Mouse (Mus musculus) lung, postnatal 0 days (tissue): Measurements from ENCODE around the gene Setd1b. TPM values are rescaled to one million over a fixed set of nuclear protein-coding genes. Genes with fewer than 3 reads are reported as not detected.

Experiments used
- ATAC-seq: fragments of 200-750 bp; cut with Nextera tagmentation; 2 replicates; pipeline ENCODE4 v1.8.0; 2017; ENCODE audit warnings: moderate library complexity
- DNase-seq: peaks from one replicate; pipeline ENCODE4 v3.0.0-alpha.2; 2016; ENCODE audit warnings: low spot score
- H3K27ac ChIP-seq: fragments of 300-500 bp; sonication (generic); 2 replicates; pipeline ENCODE4 v1.5.1; 2014; ENCODE audit warnings: antibody characterized with exemption, mild to moderate bottlenecking, low read length, mixed read lengths
- H3K27me3 ChIP-seq: fragments of 300-500 bp; sonication (generic); replicated peaks from 2 replicates; pipeline ENCODE4 v1.6.1; 2014; ENCODE audit warnings: low read length, mixed read lengths; ENCODE audit not compliant: insufficient read depth
- H3K36me3 ChIP-seq: fragments of 300-500 bp; sonication (generic); 2 replicates; pipeline ENCODE4 v1.6.1; 2014; ENCODE audit warnings: low read length, mixed read lengths; ENCODE audit not compliant: insufficient read depth
- H3K4me1 ChIP-seq: fragments of 300-500 bp; sonication (generic); 2 replicates; pipeline ENCODE4 v1.6.1; 2014; ENCODE audit warnings: antibody characterized with exemption, low read depth, low read length, mixed read lengths; ENCODE audit not compliant: insufficient read depth
- H3K4me2 ChIP-seq: fragments of 300-500 bp; sonication (generic); replicated peaks from 2 replicates; pipeline ENCODE4 v1.6.1; 2014; ENCODE audit warnings: low read depth, mild to moderate bottlenecking, low read length, moderate library complexity, mixed read lengths
- H3K4me3 ChIP-seq: fragments of 300-500 bp; sonication (generic); 2 replicates; pipeline ENCODE4 v1.5.1; 2014; ENCODE audit warnings: low read depth, low read length
- H3K9ac ChIP-seq: fragments of 300-500 bp; sonication (generic); replicated peaks from 2 replicates; pipeline ENCODE4 v1.6.1; 2014; ENCODE audit warnings: low read depth, mild to moderate bottlenecking
- H3K9me3 ChIP-seq: fragments of 300-500 bp; sonication (generic); 2 replicates; pipeline ENCODE4 v1.6.1; 2016; ENCODE audit warnings: low read length, mixed read lengths
- CTCF ChIP-seq: IDR thresholded peaks from 2 replicates; pipeline ENCODE4 v1.5.1; 2016; ENCODE audit warnings: antibody characterized with exemption, mild to moderate bottlenecking
- EP300 ChIP-seq: IDR thresholded peaks from 2 replicates; pipeline ENCODE4 v1.6.1; 2016; ENCODE audit warnings: antibody characterized with exemption, mild to moderate bottlenecking, control low read depth
- WGBS: fragments of 180-500 bp; shearing (Covaris S2); extraction: QIAGEN DNeasy Blood & Tissue Kit; methylation state at CpG from one replicate; pipeline ENCODE4 v1.1.7; 2014; 5-methylcytosine and 5-hydroxymethylcytosine counted together
- polyA plus RNA-seq: library from polyadenylated mRNA; unstranded; fragments of >200 nt; fragmentation: Nextera tagmentation; extraction: Ambion mirVana; gene quantifications from 2 replicates; pipeline ENCODE4 v1.2.1, GENCODE M21; 2015

The Setd1b gene
- polyA plus RNA-seq, 1 experiment from 2014 or later, result 6.2 TPM

DNA sequence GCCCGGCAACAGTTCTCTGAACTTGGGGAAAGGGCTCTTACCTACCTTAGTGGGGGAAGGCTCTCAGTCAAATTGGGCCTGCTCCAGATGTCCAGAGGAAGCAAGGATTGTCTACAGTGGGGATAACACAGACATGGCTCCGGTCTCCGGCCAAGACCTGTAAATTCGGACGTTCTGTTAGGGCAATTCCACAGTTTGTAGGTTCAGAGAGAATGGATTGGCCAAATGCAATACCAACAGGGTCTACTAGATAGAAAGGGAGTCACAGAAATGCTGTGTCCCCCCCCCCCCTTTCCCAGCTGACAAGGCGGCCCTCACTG, 4.1 kb upstream of the Setd1b start:
- WGBS, result 3% methylated on average over 5 of the region's 6 CpGs
- Histone ChIP-seq H3K9ac (peak overlapping the region; percentile 99; the same call in 1 of the 2 replicates), H3K27me3 (no peaks in the 10 kb centered on the region), H3K4me1 (peaks cover 42% of the 10 kb centered on the region), H3K36me3 (no peaks in the 10 kb centered on the region), H3K4me3 (peak overlapping the region; percentile 91), H3K27ac (peak overlapping the region; percentile 100), H3K9me3 (no peaks in the 10 kb centered on the region), H3K4me2 (peak overlapping the region; percentile 99)
- no peak; the same call in 1 of the 2 replicates for TF ChIP-seq EP300
- no peak for TF ChIP-seq CTCF
- DNase-seq (no peak), ATAC-seq (no peak)

- Histone ChIP-seq H3K36me3 (no peaks in the 10 kb centered on the region), H3K27me3 (no peaks in the 10 kb centered on the region), H3K4me2 (peak overlapping the region; percentile 99), H3K9me3 (no peaks in the 10 kb centered on the region), H3K4me3 (peak overlapping the region; percentile 91), H3K4me1 (peaks cover 39% of the 10 kb centered on the region), H3K27ac (peak overlapping the region; percentile 100), H3K9ac (peak overlapping the region; percentile 99)
- DNase-seq, result peak; percentile 93
- TF ChIP-seq CTCF (peak; percentile 48), EP300 (no peak)
- ATAC-seq, result peak; percentile 46
- under 1% methylated on average over 26 of the region's 40 CpGs for WGBS
Measured at GRCm38 (mm10) chr5:123138230-123138911, 3.6 kb upstream of the Setd1b start.

GRCm38 (mm10) chr5:123138953-123139721, 2.9 kb upstream of the Setd1b start:
- Histone ChIP-seq H3K4me1 (peaks cover 39% of the 10 kb centered on the region), H3K9me3 (no peaks in the 10 kb centered on the region), H3K36me3 (no peaks in the 10 kb centered on the region), H3K27me3 (no peaks in the 10 kb centered on the region), H3K9ac (peak overlapping the region; percentile 99), H3K4me2 (peak overlapping the region; percentile 99), H3K4me3 (peak overlapping the region; percentile 91), H3K27ac (peak overlapping the region; percentile 100)
- TF ChIP-seq EP300 (peak; percentile 33; the same call in 1 of the 2 replicates), CTCF (no peak)
- DNase-seq (peak; percentile 93), ATAC-seq (peak; percentile 4; the same call in 1 of the 2 replicates)
- 1% methylated on average over 39 of the region's 39 CpGs for WGBS

- peak; percentile 38 for DNase-seq
- TF ChIP-seq EP300 (no peak), CTCF (no peak)
- peaks cover 36% of the 10 kb centered on the region for H3K4me1 ChIP-seq
Measured at GRCm38 (mm10) chr5:123139722-123140627, 2.0 kb upstream of the Setd1b start.

DNA sequence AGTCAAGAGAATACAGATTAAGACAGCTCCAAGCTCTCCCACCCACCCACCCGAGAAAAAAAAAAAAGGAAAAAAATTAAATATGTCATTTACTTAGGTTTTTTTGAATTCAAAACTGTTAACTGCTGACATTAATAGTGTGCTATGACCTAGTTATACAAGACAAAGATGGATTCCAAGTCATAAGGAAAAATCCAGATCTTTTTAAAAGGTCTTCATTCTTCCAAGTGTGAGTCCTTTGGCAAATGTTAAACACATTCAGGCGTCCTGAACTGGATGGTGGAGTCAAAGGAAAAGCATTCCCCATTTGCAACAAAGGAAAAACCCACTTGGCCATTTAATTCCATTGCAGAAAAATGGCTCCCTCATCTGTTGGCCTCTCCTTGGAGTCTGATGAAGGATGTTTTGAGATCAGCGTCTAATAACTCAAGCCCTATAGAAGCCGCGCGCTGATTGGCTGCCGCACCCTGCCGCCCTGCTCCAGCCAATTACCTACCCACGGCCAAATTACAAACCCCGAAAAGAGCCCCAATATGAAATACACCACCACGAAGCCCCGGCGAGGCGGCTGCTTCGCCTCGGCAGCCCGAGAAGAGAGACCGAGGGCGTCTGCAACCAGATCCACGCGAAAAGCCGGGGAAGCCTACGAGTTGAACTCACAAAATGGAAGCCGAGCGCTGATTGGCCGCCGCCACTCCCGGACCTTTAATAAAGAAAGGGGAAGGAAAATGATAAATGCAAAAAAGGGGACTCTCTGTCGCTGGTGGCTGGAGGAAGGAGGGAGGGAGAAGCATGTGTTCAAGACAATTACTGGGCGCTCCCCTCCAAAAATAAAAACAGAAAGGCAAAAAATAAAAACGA, 1.1 kb upstream of the Setd1b start:
- Histone ChIP-seq H3K36me3 (no peaks in the 10 kb centered on the region), H3K4me3 (peak overlapping the region; percentile 91), H3K4me1 (peaks cover 29% of the 10 kb centered on the region), H3K4me2 (peak overlapping the region; percentile 99), H3K27me3 (no peaks in the 10 kb centered on the region), H3K9ac (peak overlapping the region; percentile 96), H3K27ac (peak overlapping the region; percentile 100), H3K9me3 (no peaks in the 10 kb centered on the region)
- under 1% methylated on average over 31 of the region's 31 CpGs for WGBS
- DNase-seq (peak; percentile 96), ATAC-seq (peak; percentile 44)
- peak; percentile 19; the same call in 1 of the 2 replicates for TF ChIP-seq CTCF
- TF ChIP-seq EP300, result peak; percentile 71

More at GRCm38 (mm10) chr5:123139722-123140627, 2.0 kb upstream of the Setd1b start:
- H3K9me3 ChIP-seq, result no peaks in the 10 kb centered on the region
- H3K27me3 ChIP-seq, result no peaks in the 10 kb centered on the region
- peak overlapping the region; percentile 91 for H3K4me3 ChIP-seq
- H3K36me3 ChIP-seq, result no peaks in the 10 kb centered on the region
- H3K4me2 ChIP-seq, result peak overlapping the region; percentile 99
- ATAC-seq, result no peak
- 1% methylated on average over 28 of the region's 28 CpGs for WGBS
- H3K27ac ChIP-seq, result peak overlapping the region; percentile 100
- H3K9ac ChIP-seq, result peak overlapping the region; percentile 99
